Mouse (Mus musculus): ENCODE data around the gene Cdc42ep2. TPM values are rescaled to one million over a fixed set of nuclear protein-coding genes. Genes with fewer than 3 reads are reported as not detected.

Cdc42ep2 gene
- polyA plus RNA-seq (2016; fragmentation: Nextera tagmentation; extraction: Ambion mirVana): 3.6 and 3.8 TPM in 2 replicates

- H3K27me3 ChIP-seq: peaks cover 17% of the 10 kb centered on the region
- H3K36me3 ChIP-seq: no peaks in the 10 kb centered on the region
- H3K9me3 ChIP-seq: no peaks in the 10 kb centered on the region
- peaks cover 19% of the 10 kb centered on the region for H3K4me1 ChIP-seq
- 1% methylated on average over 18 of the region's 18 CpGs for WGBS
- peak within 1 kb of the TSS; percentile 58 for H3K9ac ChIP-seq (replicated peaks)
- H3K4me2 ChIP-seq (replicated peaks): peak within 1 kb of the TSS; percentile 95
- ATAC-seq (ENCODE audit: low FRiP score, low read depth): peak; percentile 93
- peak within 1 kb of the TSS; percentile 39 for H3K27ac ChIP-seq (replicated peaks)
- H3K4me3 ChIP-seq: peak within 1 kb of the TSS; percentile 57
These were observed at the start of gene Cdc42ep2 for GRCm38 (mm10) chr19:5924713-5925093. Gene Cdc42ep2 (minus strand): TSS chr19:5924816.

GRCm38 (mm10) chr19:5967664-5968063 lies 43.0 kb upstream of the Cdc42ep2 start:
- Histone ChIP-seq H3K36me3 (no peaks in the 10 kb centered on the region), H3K4me3 (no peak overlapping the region), H3K27ac (replicated peaks) (no peak overlapping the region), H3K9me3 (no peaks in the 10 kb centered on the region), H3K9ac (replicated peaks) (no peak overlapping the region), H3K4me1 (peaks cover 16% of the 10 kb centered on the region), H3K4me2 (replicated peaks) (no peak overlapping the region), H3K27me3 (no peaks in the 10 kb centered on the region)
- no peak for ATAC-seq (ENCODE audit: low FRiP score, low read depth)
- WGBS: 91% methylated on average over 10 of the region's 10 CpGs

- no peaks in the 10 kb centered on the region for H3K9me3 ChIP-seq
- H3K4me1 ChIP-seq: peaks cover 21% of the 10 kb centered on the region
- H3K4me2 ChIP-seq (replicated peaks): no peak overlapping the region
- no peaks in the 10 kb centered on the region for H3K36me3 ChIP-seq
- H3K4me3 ChIP-seq: no peak overlapping the region
- peak overlapping the region; percentile 41 for H3K9ac ChIP-seq (replicated peaks)
- 78% methylated on average over 6 of the region's 6 CpGs for WGBS
- H3K27ac ChIP-seq (replicated peaks): no peak overlapping the region
- no peak for ATAC-seq (ENCODE audit: low FRiP score, low read depth)
- H3K27me3 ChIP-seq: no peaks in the 10 kb centered on the region
These were observed 42.2 kb upstream of the Cdc42ep2 start for GRCm38 (mm10) chr19:5966786-5967185.

GRCm38 (mm10) chr19:5965910-5966309 lies 41.3 kb upstream of the Cdc42ep2 start:
- Histone ChIP-seq H3K36me3 (peaks cover 3% of the 10 kb centered on the region; the same call in 1 of the 2 replicates), H3K9me3 (no peaks in the 10 kb centered on the region), H3K4me2 (replicated peaks) (no peak overlapping the region), H3K4me3 (no peak overlapping the region), H3K4me1 (peaks cover 25% of the 10 kb centered on the region), H3K27ac (replicated peaks) (no peak overlapping the region), H3K27me3 (no peaks in the 10 kb centered on the region), H3K9ac (replicated peaks) (no peak overlapping the region)
- no peak for ATAC-seq (ENCODE audit: low FRiP score, low read depth)
- 96% methylated on average over 2 of the region's 2 CpGs for WGBS

GRCm38 (mm10) chr19:5965280-5965679 lies 40.7 kb upstream of the Cdc42ep2 start:
- Histone ChIP-seq H3K4me2 (replicated peaks) (no peak overlapping the region), H3K9me3 (no peaks in the 10 kb centered on the region), H3K36me3 (peaks cover 6% of the 10 kb centered on the region; the same call in 1 of the 2 replicates), H3K4me1 (peaks cover 25% of the 10 kb centered on the region), H3K4me3 (no peak overlapping the region), H3K27me3 (no peaks in the 10 kb centered on the region), H3K9ac (replicated peaks) (no peak overlapping the region), H3K27ac (replicated peaks) (no peak overlapping the region)
- ATAC-seq (ENCODE audit: low FRiP score, low read depth): no peak
- 11% methylated on average over 4 of the region's 4 CpGs for WGBS

- Histone ChIP-seq H3K9me3 (no peaks in the 10 kb centered on the region), H3K36me3 (peaks cover 6% of the 10 kb centered on the region; the same call in 1 of the 2 replicates), H3K4me3 (peak overlapping the region; percentile 67), H3K27me3 (no peaks in the 10 kb centered on the region), H3K4me1 (peaks cover 25% of the 10 kb centered on the region), H3K27ac (replicated peaks) (no peak overlapping the region), H3K9ac (replicated peaks) (no peak overlapping the region), H3K4me2 (replicated peaks) (peak overlapping the region; percentile 92)
- ATAC-seq (ENCODE audit: low FRiP score, low read depth): no peak
- whole genome bisulfite sequencing: 86% methylated on average over 2 of the region's 2 CpGs
These were observed 40.2 kb upstream of the Cdc42ep2 start for GRCm38 (mm10) chr19:5964804-5965203.

- peak; percentile 74 for ATAC-seq (ENCODE audit: low FRiP score, low read depth)
- WGBS: under 1% methylated on average over 50 of the region's 50 CpGs
- Histone ChIP-seq H3K4me2 (replicated peaks) (peak within 1 kb of the TSS; percentile 92), H3K27me3 (no peaks in the 10 kb centered on the region), H3K4me1 (peaks cover 25% of the 10 kb centered on the region), H3K36me3 (peaks cover 7% of the 10 kb centered on the region; the same call in 1 of the 2 replicates), H3K4me3 (peak within 1 kb of the TSS; percentile 67), H3K9ac (replicated peaks) (peak within 1 kb of the TSS; percentile 72), H3K27ac (replicated peaks) (peak within 1 kb of the TSS; percentile 21; the same call in 1 of the 2 replicates), H3K9me3 (no peaks in the 10 kb centered on the region)
These were observed 39.4 kb upstream of the Cdc42ep2 start, which contains the start of gene Pola2 for GRCm38 (mm10) chr19:5963883-5964562. Gene Pola2 (minus strand): TSS chr19:5964202.

- peaks cover 19% of the 10 kb centered on the region for H3K36me3 ChIP-seq
- ATAC-seq (ENCODE audit: low FRiP score, low read depth): no peak
- H3K4me3 ChIP-seq: peak overlapping the region; percentile 67; the same call in 1 of the 2 replicates
- WGBS: 18% methylated on average over 1 of the region's 1 CpGs
- H3K27ac ChIP-seq (replicated peaks): no peak overlapping the region
- H3K9ac ChIP-seq (replicated peaks): peak overlapping the region; percentile 72
- no peaks in the 10 kb centered on the region for H3K27me3 ChIP-seq
- no peaks in the 10 kb centered on the region for H3K9me3 ChIP-seq
- peak overlapping the region; percentile 92 for H3K4me2 ChIP-seq (replicated peaks)
- peaks cover 25% of the 10 kb centered on the region for H3K4me1 ChIP-seq
These were observed 38.0 kb upstream of the Cdc42ep2 start for GRCm38 (mm10) chr19:5962651-5963050.

- Histone ChIP-seq H3K27me3 (no peaks in the 10 kb centered on the region), H3K4me1 (peaks cover 6% of the 10 kb centered on the region; the same call in 1 of the 2 replicates), H3K4me2 (replicated peaks) (no peak overlapping the region), H3K9ac (replicated peaks) (no peak overlapping the region), H3K36me3 (peaks cover 53% of the 10 kb centered on the region), H3K27ac (replicated peaks) (no peak overlapping the region), H3K9me3 (no peaks in the 10 kb centered on the region), H3K4me3 (no peak overlapping the region)
- WGBS: 82% methylated on average over 5 of the region's 5 CpGs
- ATAC-seq (ENCODE audit: low FRiP score, low read depth): no peak
These were observed 32.8 kb upstream of the Cdc42ep2 start for GRCm38 (mm10) chr19:5957371-5957770.

GRCm38 (mm10) chr19:5956685-5957084 lies 32.1 kb upstream of the Cdc42ep2 start:
- no peak overlapping the region for H3K4me3 ChIP-seq
- no peak overlapping the region for H3K9ac ChIP-seq (replicated peaks)
- H3K4me1 ChIP-seq: 0 out of 2 replicates have a peak, but pooled peaks cover 3% of the 10 kb centered on the region
- H3K27ac ChIP-seq (replicated peaks): no peak overlapping the region
- peaks cover 60% of the 10 kb centered on the region for H3K36me3 ChIP-seq
- no peak overlapping the region for H3K4me2 ChIP-seq (replicated peaks)
- ATAC-seq (ENCODE audit: low FRiP score, low read depth): no peak
- 33% methylated on average over 3 of the region's 3 CpGs for WGBS
- H3K27me3 ChIP-seq: no peaks in the 10 kb centered on the region
- H3K9me3 ChIP-seq: no peaks in the 10 kb centered on the region

GRCm38 (mm10) chr19:5955704-5956670 lies 31.4 kb upstream of the Cdc42ep2 start:
- no peak overlapping the region for H3K9ac ChIP-seq (replicated peaks)
- H3K36me3 ChIP-seq: peaks cover 65% of the 10 kb centered on the region
- WGBS: 94% methylated on average over 28 of the region's 28 CpGs
- H3K27ac ChIP-seq (replicated peaks): no peak overlapping the region
- H3K4me2 ChIP-seq (replicated peaks): no peak overlapping the region
- no peaks in the 10 kb centered on the region for H3K4me1 ChIP-seq
- no peaks in the 10 kb centered on the region for H3K27me3 ChIP-seq
- no peaks in the 10 kb centered on the region for H3K9me3 ChIP-seq
- no peak for ATAC-seq (ENCODE audit: low FRiP score, low read depth)
- no peak overlapping the region for H3K4me3 ChIP-seq

GRCm38 (mm10) chr19:5954936-5955335 lies 30.3 kb upstream of the Cdc42ep2 start:
- Histone ChIP-seq H3K9me3 (no peaks in the 10 kb centered on the region), H3K9ac (replicated peaks) (no peak overlapping the region), H3K4me3 (no peak overlapping the region), H3K4me1 (no peaks in the 10 kb centered on the region), H3K27ac (replicated peaks) (no peak overlapping the region), H3K4me2 (replicated peaks) (no peak overlapping the region), H3K27me3 (no peaks in the 10 kb centered on the region), H3K36me3 (peaks cover 71% of the 10 kb centered on the region)
- ATAC-seq (ENCODE audit: low FRiP score, low read depth): no peak
- 93% methylated on average over 10 of the region's 10 CpGs for WGBS

Measured in midbrain, embryonic 12.5 days (tissue).